Mouse (Mus musculus): Measurements from ENCODE around the gene Trak1. TPM values are rescaled to one million over a fixed set of nuclear protein-coding genes. Genes with fewer than 3 reads are reported as not detected.

Trak1 gene
- polyA plus RNA-seq, 2 experiments = 2.9 to 3.1 TPM

- peaks cover 0 to 15% of the 10 kb centered on the region in 2 experiments for H3K4me1 ChIP-seq (replicated peaks; ENCODE audit: control insufficient read depth in 2 of 2, insufficient read depth in 2 of 2, low read length in 1 of 2)
- TF ChIP-seq CTCF (IDR thresholded peaks at IDR 0.05; ENCODE audit: low read depth) = no peak
- TF ChIP-seq EP300 (IDR thresholded peaks at IDR 0.05; ENCODE audit: low read depth) = no peak
Measured at GRCm38 (mm10) chr9:121301041-121301920, 4.0 kb downstream of the Trak1 start.

GRCm38 (mm10) chr9:121302543-121302942 lies 5.2 kb downstream of the Trak1 start:
- no peak overlapping the region for H3K4me2 ChIP-seq (ENCODE audit: low read depth)
- no peaks in the 10 kb centered on the region for H3K27me3 ChIP-seq (ENCODE audit: control insufficient read depth, insufficient read depth, low read length)
- H3K4me1 ChIP-seq (replicated peaks; ENCODE audit: control insufficient read depth in 2 of 2, insufficient read depth in 2 of 2, low read length in 1 of 2) = peaks cover 0 to 12% of the 10 kb centered on the region in 2 experiments
- no peak for DNase-seq (ENCODE audit: low read depth in 3 of 3, low spot score in 3 of 3)
- no peak overlapping the region for H3K9ac ChIP-seq (replicated peaks)
- no peaks in the 10 kb centered on the region for H3K36me3 ChIP-seq (replicated peaks; ENCODE audit: control insufficient read depth, insufficient read depth, low read depth)
- H3K4me3 ChIP-seq (ENCODE audit: insufficient read depth in 1 of 2, low read depth in 2 of 2, low read length in 2 of 2) = no peak overlapping the region
- no peak overlapping the region for H3K27ac ChIP-seq
- ATAC-seq (ENCODE audit: insufficient read depth) = no peak
- H3K9me3 ChIP-seq (ENCODE audit: control insufficient read depth, low read length) = no peaks in the 10 kb centered on the region
- WGBS (ENCODE audit: insufficient replicate concordance) = 64% methylated on average over 7 of the region's 8 CpGs
- TF ChIP-seq EP300 (IDR thresholded peaks at IDR 0.05; ENCODE audit: low read depth) = no peak
- peak; percentile 48 for TF ChIP-seq CTCF (IDR thresholded peaks at IDR 0.05; ENCODE audit: low read depth)

More at GRCm38 (mm10) chr9:121301041-121301920, 4.0 kb downstream of the Trak1 start:
- Histone ChIP-seq H3K27me3 (ENCODE audit: control insufficient read depth, insufficient read depth, low read length) (peaks cover 4% of the 10 kb centered on the region), H3K9me3 (ENCODE audit: control insufficient read depth, low read length) (no peaks in the 10 kb centered on the region), H3K9ac (replicated peaks) (no peak overlapping the region), H3K4me3 (ENCODE audit: insufficient read depth in 1 of 2, low read depth in 2 of 2, low read length in 2 of 2) (no peak overlapping the region), H3K4me2 (ENCODE audit: low read depth) (no peak overlapping the region), H3K36me3 (replicated peaks; ENCODE audit: control insufficient read depth, insufficient read depth, low read depth) (no peaks in the 10 kb centered on the region), H3K27ac (no peak overlapping the region)
- DNase-seq (ENCODE audit: low read depth in 3 of 3, low spot score in 3 of 3) = no peak
- 68% methylated on average over 22 of the region's 22 CpGs for WGBS (ENCODE audit: insufficient replicate concordance)
- ATAC-seq (ENCODE audit: insufficient read depth) = no peak

- no peak for ATAC-seq (ENCODE audit: insufficient read depth)
- peaks cover 0 to 11% of the 10 kb centered on the region in 2 experiments for H3K4me1 ChIP-seq (replicated peaks; ENCODE audit: control insufficient read depth in 2 of 2, insufficient read depth in 2 of 2, low read length in 1 of 2)
- H3K4me2 ChIP-seq (ENCODE audit: low read depth) = no peak overlapping the region
Measured at GRCm38 (mm10) chr9:121303086-121303485, 5.8 kb downstream of the Trak1 start.

DNA sequence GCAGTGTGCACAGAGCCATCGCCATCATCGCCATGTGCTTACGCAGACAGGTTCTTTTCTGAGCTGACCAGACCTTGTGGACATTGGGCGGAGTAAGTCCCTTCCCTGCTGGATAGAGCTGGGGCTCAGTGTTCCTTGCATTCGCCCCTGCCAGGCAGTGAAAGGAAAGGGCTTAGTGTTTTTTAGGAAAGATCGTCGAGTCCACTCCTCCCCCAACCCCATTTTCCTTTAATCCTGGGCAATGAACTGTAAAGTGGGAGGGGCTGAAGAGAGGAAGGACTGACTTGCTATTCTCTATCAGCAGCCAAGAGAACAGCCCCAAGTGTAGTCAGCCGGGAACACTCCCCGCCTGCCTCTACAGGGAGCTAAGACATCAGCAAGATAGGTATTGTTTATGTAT lies 6.4 kb downstream of the Trak1 start:
- no peak for ATAC-seq (ENCODE audit: insufficient read depth)
- Histone ChIP-seq H3K27ac (no peak overlapping the region), H3K4me2 (ENCODE audit: low read depth) (no peak overlapping the region), H3K4me3 (ENCODE audit: insufficient read depth in 1 of 2, low read depth in 2 of 2, low read length in 2 of 2) (no peak overlapping the region), H3K9me3 (ENCODE audit: control insufficient read depth, low read length) (no peaks in the 10 kb centered on the region), H3K9ac (replicated peaks) (no peak overlapping the region), H3K4me1 (replicated peaks; ENCODE audit: control insufficient read depth in 2 of 2, insufficient read depth in 2 of 2, low read length in 1 of 2) (peaks cover 0 to 5% of the 10 kb centered on the region in 2 experiments), H3K36me3 (replicated peaks; ENCODE audit: control insufficient read depth, insufficient read depth, low read depth) (no peaks in the 10 kb centered on the region), H3K27me3 (ENCODE audit: control insufficient read depth, insufficient read depth, low read length) (no peaks in the 10 kb centered on the region)
- no peak for DNase-seq (ENCODE audit: low read depth in 3 of 3, low spot score in 3 of 3)
- no peak for TF ChIP-seq EP300 (IDR thresholded peaks at IDR 0.05; ENCODE audit: low read depth)
- TF ChIP-seq CTCF (IDR thresholded peaks at IDR 0.05; ENCODE audit: low read depth) = no peak
- 67% methylated on average over 9 of the region's 9 CpGs for WGBS (ENCODE audit: insufficient replicate concordance)

More at GRCm38 (mm10) chr9:121303086-121303485, 5.8 kb downstream of the Trak1 start:
- no peak for DNase-seq (ENCODE audit: low read depth in 3 of 3, low spot score in 3 of 3)
- H3K36me3 ChIP-seq (replicated peaks; ENCODE audit: control insufficient read depth, insufficient read depth, low read depth) = no peaks in the 10 kb centered on the region
- TF ChIP-seq CTCF (IDR thresholded peaks at IDR 0.05; ENCODE audit: low read depth) (no peak), EP300 (IDR thresholded peaks at IDR 0.05; ENCODE audit: low read depth) (no peak)
- H3K27me3 ChIP-seq (ENCODE audit: control insufficient read depth, insufficient read depth, low read length) = no peaks in the 10 kb centered on the region
- WGBS (ENCODE audit: insufficient replicate concordance) = 74% methylated on average over 6 of the region's 6 CpGs
- no peak overlapping the region for H3K9ac ChIP-seq (replicated peaks)
- no peak overlapping the region for H3K4me3 ChIP-seq (ENCODE audit: insufficient read depth in 1 of 2, low read depth in 2 of 2, low read length in 2 of 2)
- no peak overlapping the region for H3K27ac ChIP-seq
- no peaks in the 10 kb centered on the region for H3K9me3 ChIP-seq (ENCODE audit: control insufficient read depth, low read length)

DNA sequence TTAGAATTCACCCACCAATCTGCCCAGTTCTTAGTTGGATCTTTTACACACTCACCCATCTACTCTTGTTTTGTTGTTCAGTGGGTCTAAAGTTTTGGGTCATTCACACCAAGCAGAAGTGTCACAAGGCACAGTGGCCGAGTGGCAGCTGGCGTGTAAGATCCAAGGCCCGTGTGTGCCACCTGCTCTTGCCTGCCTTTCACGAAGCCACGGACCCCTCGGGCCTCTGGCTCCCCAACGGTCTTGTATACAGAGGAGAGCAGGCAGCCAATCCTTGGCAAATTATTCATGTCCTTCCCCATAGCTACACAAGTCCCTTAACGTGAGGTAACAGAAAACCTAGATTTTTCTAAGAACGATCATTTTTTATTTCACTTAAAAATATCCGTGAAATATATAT lies 7.2 kb downstream of the Trak1 start:
- Histone ChIP-seq H3K4me1 (replicated peaks; ENCODE audit: control insufficient read depth in 2 of 2, insufficient read depth in 2 of 2, low read length in 1 of 2) (peaks cover 0 to under 1% of the 10 kb centered on the region in 2 experiments; a peak in 1 of 4 replicates), H3K4me2 (ENCODE audit: low read depth) (no peak overlapping the region), H3K9ac (replicated peaks) (no peak overlapping the region), H3K4me3 (ENCODE audit: insufficient read depth in 1 of 2, low read depth in 2 of 2, low read length in 2 of 2) (no peak overlapping the region), H3K36me3 (replicated peaks; ENCODE audit: control insufficient read depth, insufficient read depth, low read depth) (no peaks in the 10 kb centered on the region), H3K27me3 (ENCODE audit: control insufficient read depth, insufficient read depth, low read length) (no peaks in the 10 kb centered on the region), H3K9me3 (ENCODE audit: control insufficient read depth, low read length) (no peaks in the 10 kb centered on the region), H3K27ac (no peak overlapping the region)
- ATAC-seq (ENCODE audit: insufficient read depth) (no peak), DNase-seq (ENCODE audit: low read depth in 3 of 3, low spot score in 3 of 3) (no peak)
- WGBS (ENCODE audit: insufficient replicate concordance) = 68% methylated on average over 10 of the region's 10 CpGs
- TF ChIP-seq CTCF (IDR thresholded peaks at IDR 0.05; ENCODE audit: low read depth) = no peak

All from liver, embryonic 14.5 days (tissue).